Mouse (Mus musculus) cerebellum, postnatal 4 days (tissue): ENCODE measurements around the gene Serpinb9g.
"Not testable (repeated sequence)": the region's sequence is repeated elsewhere in the genome, so short reads cannot be mapped to it uniquely, and the experiment has no call there.

Experiments used
- DNase-seq, 2 experiments: peaks; one replicate each; pipeline ENCODE4 v3.0.0; 2022; ENCODE audit warnings: low spot score in 2 of 2, mixed read lengths in 1 of 2

The Serpinb9g gene

DNA sequence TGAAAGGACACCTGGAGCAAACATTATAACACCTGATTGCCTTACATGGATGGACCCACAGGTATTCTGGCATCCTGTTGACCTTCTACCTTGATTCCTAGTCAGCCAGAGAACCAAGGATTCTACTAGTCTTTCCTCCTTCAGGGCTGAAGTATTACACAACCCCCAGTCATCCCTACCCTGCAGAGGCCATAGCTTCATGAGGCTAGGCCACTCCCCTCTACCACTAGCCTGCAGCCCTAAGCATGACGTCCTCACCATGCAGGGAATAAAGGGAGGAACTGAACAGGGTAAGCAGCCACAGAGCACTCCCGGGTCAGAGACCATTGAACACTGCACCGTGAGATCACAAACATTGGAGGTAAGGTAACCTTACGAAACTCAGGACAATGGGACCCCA, at the start of gene Serpinb9g:
Gene Serpinb9g (plus strand): TSS at position 301 of the 400 bp plus-strand sequence.
- not testable (repeated sequence) for DNase-seq

DNA sequence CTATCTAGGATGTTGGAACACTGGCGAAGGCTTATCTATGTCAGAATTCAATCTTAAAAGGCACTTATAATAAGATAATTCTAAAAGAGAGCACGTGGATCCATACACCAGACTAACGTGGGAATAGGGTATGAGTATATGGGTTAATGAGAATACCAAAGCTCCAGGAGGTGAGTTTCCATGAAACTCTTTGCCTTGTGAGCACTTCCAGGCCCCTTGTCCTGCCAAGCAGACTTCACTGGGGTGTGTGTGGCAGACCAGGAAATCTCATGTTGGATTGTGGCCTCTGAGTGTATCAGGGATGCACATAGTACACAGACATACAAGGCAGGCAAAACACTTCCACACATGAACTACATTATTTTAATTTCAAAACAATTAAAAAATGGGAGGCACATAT, 718 bp upstream of the Serpinb9g start:
- DNase-seq, result not testable (repeated sequence)

DNA sequence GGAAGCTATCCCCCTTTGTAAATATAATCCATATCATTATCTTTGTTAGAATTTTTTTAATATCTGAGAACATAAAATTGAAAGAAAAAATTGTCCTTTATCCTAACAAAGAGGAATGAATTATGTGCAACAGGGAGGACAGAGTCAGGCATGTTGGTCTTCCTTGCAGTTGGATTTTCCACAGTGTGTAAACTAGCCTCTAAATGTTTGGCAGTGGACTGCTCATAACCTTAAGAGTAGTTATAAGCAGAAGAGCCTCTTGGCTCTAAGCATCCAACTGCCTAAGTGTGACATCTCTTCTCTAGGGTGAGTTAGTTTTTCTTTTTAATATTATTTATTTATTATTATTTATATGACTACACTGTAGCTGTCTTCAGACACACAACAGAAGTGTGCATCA, 40.0 kb downstream of the Serpinb9g start:
- no peak for DNase-seq

DNA sequence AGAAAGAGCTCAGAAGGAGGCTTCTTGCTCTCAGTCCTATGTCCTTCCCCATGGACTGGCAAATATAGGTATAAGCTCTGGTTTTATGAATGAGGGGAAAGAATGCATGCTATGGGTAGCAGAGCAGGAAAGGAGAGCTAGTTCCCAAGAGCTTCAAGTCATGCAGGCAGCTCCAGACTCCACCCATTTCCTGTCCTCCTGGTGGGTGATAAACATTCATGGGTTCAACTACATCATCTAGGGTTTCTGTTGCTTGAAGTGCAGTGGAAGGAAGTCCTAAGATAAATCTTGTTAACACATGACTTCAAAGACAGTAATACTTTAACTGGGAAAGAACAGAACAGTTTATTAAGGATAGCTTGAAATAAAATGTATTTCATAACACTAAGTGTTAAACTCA, 48.2 kb downstream of the Serpinb9g start:
- DNase-seq, result no peak
